Mouse (Mus musculus): Measurements from ENCODE around the gene Ccdc188. TPM values are rescaled to one million over a fixed set of nuclear protein-coding genes. Genes with fewer than 3 reads are reported as not detected.

Ccdc188 gene
- total RNA-seq, 2 experiments from 2014 or later, result not detected

DNA sequence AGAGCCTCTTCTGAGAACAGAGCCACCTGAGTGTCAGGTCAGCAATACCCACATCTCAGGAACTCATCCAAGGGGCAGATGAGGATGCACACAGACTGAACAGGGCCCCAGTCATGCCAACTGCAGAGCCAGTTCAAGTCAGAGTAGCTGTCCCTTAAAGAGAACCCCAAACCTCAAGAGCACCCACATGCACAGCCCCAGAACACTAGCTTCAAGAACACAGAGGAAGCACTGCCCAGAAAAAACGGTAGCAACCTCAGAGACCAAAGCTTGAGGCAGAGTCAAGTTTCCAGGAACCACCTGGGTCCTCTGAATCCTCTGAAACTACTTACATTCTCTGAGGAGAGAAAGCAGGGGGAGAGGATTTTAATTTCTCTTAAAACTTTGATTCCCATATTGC, 15.8 kb downstream of the Ccdc188 start:
- intact Hi-C loops (cut with DNase I), result no loop called here
- DNase-seq, result no peak

DNA sequence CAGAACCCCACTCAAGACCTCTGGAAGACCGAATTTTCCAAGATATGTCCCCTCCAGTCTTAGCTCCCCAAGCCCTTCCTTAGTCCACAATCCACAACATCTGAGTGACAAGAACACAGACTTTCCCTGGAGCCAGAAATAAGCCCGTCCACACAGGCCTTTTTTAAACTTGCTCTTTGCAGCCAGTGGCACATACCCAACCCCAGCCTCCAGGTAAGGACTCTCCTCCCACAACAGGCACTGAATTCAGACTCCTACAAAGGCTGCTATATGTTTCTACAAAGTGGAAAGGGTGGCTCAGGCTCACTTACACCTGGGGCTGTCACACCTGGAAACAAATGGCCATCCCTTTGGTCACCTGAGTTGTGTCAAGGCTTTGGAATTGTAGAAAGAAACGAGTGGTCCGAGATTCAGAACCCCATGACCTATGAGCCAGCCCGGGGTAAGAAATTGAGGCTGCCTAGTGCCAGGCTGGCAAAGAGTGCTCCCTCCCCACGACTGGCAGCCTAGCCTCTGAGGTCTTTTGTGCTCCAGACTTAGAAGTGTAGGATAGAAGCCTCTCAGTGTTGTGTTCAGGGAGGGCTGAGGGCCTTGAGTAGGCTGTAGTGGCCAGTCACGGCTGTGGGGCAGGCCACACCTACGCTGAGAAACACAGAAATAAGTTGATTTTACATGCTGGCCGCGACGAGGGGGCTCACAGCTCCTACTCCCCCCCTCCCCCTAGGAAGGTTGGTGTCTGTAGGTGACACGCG, 16.4 kb downstream of the Ccdc188 start:
- no peak for DNase-seq
- intact Hi-C loops (cut with DNase I), result no loop called here

DNA sequence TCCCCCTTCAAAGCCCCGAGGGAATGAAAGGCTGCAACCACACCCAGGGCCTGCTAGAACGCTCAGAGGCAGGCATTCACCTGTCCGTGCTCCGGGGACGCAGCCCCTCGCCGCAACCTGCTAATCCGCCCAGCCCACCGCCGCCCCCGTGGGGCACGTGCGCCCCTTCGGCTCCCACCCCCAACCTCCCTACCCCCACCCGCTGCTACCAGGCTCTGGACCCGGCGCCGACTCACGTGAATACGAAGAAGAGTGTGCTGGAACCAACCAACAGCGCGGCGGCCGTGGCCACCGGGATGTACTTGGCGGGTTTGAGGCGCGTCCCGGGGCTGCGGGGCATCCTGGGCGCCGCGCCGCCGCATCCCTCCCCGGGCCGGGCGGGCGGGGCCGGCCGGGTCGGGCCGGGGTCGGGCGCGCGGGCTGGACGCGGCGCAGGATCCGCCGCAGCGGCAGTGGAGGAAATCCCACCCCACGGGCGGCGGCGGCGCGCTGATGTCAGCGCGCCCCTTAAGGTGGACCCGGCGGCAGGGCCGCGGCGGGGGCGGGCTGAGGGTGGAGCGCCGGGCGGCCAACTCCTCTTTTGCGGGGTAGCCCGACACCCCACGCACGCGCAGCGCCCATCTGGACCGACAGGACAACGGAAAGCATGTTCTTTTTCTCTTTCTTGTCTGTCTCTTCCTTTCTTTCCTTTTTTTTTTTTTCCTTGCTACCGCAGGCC, 17.2 kb downstream of the Ccdc188 start, which contains the start of gene Zdhhc8:
Gene Zdhhc8, minus strand, starts transcription at position 466 of the 718 bp plus-strand sequence.
- peak; percentile 47 to 79 for DNase-seq
- intact Hi-C loops (cut with DNase I), result loop anchor here (1.0 kb wide), 1 partner anchor 13 kb away; the partner anchor contains the start of genes Ranbp1 and Trmt2a

DNA sequence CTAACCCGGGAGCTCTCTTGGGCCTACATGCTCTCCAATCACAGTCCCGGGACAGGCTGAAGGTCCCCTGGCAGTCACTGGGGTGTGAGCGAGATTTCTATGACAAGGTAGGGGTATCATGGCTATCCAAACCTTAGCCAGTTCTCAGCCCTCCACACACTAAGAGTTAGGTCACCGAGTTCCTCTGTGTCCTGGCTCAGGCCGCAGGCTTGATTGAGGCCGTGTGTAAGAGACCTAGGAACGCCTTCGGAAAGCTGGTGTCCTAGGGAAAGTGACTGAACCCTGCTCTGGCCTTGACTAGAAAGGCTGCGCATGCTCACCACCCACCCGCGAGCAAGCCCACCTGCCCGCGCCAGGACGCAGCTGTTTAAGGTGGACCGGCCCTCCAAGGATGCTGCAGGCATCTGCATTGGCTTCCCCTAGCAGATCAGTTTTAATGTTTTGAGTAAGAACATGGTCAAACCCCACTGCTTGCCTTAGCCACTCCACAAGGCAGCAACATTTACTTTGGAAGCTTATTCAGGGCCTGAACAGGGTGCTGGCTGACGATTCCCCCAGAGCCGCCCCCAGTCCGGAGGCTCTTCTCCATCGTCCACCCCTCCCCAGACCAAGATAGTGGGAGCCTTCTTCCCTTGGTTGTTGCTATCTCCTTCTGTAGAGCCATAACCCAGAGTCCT, 17.8 kb downstream of the Ccdc188 start:
- intact Hi-C loops (cut with DNase I), result loop anchor here (1.0 kb wide), 1 partner anchor 13 kb away; the partner anchor contains the start of genes Ranbp1 and Trmt2a
- DNase-seq, result peak; percentile 70 to 80

DNA sequence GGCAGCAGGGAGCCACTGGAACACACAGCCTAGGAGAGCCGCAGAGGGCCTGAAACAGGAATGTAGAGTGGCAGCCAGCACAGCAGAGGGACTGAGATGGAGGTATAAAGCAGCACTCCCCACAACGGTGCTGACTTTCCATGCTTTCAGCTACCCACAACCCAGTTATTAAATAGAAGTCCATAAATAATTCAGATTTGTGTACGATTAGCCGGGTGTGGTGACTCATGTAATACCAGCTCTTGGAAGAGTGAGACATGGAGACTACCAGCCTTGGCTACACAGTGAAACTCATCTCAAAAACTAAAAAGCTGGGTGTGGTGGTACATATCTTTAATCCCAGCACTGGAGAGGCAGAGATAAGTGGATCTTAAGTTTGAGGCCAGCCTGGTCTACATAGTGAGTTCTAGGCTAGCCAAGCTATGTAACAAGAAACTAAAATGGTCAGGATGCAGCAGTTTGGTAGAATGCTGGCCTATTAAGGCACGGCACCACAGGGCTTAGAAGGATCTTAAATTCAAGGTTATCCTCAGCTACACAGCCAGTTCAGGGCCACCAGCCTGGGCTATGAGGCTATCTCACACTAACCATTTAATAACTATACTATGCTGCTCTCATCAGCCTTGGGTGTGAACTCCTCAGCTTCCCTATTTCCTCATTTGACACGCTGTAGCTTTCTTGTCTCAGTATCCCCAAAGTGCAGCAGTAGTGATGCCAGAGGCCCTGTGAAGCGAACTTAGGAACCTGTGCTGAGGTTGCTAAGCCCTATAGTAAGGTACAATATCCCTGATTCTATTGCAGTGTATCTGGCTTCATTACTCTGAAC, 19.2 kb downstream of the Ccdc188 start:
- intact Hi-C loops (cut with DNase I), result no loop called here
- no peak for DNase-seq

DNA sequence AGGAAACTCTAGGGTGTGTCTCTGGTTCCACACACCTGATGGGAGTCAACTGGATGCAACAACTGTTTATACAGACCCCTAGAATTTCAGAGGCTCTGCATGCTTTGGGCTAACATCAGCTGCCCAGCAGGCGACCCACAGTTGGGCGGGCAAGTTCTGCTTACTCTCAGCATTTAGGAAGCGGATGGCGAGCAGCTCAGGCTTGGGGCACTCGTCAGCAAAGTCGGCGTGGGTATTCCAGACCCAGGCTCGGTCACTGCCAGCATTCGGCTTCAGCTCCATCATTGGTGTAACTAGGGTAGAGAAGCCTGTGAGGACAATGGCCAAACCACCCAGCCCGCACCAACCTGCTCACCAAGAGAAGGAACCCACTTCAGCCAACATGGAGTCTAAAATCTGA, 23.9 kb downstream of the Ccdc188 start:
- intact Hi-C loops (cut with DNase I), result no loop called here
- no peak for DNase-seq

DNA sequence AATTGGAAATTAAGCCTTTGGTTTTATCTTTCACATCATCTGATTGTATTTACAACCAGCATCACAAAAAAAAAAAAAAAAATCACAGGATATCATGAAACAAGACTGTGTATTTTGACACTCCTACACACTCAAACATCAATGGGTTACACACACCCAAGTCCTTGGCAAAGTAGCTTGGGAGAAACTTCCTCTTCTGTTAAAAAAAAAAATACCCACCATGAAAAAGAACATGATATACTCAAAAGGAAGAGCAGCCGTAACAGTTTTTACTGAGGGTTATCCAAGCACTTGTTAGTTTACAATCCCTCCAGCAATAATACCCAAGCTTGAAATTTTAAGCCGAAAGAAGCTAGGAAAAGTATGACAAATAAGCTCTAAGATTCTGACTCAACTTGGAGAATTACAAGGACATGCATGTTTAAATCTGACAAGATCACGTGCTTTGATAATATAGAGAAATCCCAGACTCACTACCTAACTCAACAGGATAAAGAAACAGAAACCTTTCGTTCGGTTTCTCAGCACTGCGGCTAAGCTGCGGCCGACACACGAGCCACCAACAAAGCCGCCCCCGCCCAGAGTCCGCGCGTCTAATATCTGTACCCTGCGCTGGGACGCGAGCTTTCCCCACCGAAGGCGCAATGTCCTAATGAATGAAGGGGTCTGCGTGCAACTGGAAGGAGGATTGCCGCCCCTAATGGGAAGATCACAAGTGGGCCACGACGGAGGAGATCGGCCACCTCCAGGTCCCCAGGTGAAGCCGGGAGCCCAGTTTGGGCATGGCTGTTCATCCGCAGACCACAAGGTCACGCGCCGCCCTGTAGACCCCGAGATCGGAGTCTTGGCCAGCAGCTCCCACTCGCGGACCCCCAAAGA, 30.1 kb downstream of the Ccdc188 start:
- DNase-seq, result no peak
- intact Hi-C loops (cut with DNase I), result loop anchor here (1.0 to 2.0 kb wide), 2 partner anchors 12 to 41 kb away; partner anchors contain the start of genes Dgcr8 and Zdhhc8

DNA sequence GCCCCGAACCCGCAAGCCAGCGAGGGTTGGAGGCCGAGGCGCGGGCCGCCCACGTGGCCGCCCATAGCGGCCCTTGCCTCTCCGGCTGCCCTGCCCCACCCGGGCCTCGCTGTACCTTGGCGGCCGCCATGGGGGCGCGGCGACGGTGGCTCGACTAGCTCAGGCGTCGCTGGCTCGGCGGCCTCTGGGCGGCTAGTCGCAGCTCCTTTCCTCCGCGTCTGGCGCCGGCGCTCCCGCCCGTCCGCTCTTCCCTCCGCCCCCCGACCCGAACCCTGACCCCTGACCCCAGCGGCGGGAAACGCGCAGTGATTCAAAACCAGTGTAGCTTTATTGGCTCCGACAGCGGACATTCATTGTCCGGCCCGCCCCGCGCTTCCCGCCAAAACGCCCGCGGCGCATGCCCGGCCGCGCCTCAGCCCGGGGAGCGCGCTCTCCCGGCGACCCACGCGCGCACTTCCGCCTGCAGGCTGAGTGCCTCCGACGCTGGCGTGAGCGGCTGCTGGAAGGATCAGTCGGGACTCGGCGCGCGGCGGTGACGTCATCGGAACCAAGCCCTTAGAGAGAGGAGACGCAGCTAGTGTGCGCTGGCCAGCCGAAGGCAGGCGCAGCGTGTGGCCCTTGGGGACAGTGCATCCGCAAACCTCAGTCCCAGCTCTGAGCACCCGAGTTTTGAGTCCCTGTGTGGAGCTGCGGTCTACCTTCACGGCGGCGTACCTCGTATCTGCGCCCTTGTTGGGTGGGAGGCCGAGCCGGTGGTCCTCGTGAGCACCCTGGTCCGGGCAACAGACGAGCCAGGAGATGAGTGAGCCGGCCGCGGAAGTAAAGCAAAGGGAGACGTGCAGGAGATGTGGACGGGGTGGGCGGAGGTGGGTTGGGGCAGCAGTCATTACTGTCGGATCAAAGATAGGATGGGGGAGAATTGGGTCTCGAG, 31.0 kb downstream of the Ccdc188 start, which contains the start of the genes Trmt2a and Ranbp1:
Gene Trmt2a, plus strand, starts transcription at position 247 of the 931 bp plus-strand sequence.
Gene Ranbp1, minus strand, starts transcription at position 300 of the 931 bp plus-strand sequence.
- peak; percentile 98 to 99 for DNase-seq
- intact Hi-C loops (cut with DNase I), result loop anchor here (1.0 to 2.0 kb wide), 2 partner anchors 13 to 40 kb away; partner anchors contain the start of genes Dgcr8 and Zdhhc8

DNA sequence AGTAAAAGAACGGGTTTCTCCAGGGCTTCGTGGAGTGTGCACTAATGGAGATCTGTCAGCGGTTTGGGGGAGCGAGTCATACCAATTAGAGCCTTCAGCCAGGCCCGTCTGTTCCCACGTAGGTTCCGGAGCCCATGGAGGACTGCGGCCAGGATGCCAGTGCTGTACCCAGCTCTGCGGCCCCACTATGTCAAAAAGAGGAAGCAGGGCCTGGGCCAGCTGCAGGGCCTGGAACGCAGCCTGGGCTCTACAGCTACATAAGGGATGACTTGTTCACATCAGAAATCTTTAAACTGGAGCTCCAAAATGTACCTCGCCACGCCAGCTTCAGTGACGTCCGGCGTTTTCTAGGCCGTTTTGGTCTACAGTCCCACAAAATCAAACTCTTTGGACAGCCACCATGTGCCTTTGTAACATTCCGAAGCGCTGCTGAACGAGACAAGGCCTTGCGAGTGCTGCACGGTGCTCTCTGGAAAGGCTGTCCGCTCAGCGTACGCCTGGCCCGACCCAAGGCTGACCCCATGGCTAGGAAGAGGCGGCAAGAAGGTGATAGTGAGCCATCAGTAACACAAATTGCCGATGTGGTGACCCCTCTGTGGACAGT, 31.8 kb downstream of the Ccdc188 start:
- peak in 1 of 2 experiments; percentile 47 for DNase-seq
- intact Hi-C loops (cut with DNase I), result loop anchor here (2.0 kb wide), 1 partner anchor 39 kb away; the partner anchor contains the start of gene Dgcr8

DNA sequence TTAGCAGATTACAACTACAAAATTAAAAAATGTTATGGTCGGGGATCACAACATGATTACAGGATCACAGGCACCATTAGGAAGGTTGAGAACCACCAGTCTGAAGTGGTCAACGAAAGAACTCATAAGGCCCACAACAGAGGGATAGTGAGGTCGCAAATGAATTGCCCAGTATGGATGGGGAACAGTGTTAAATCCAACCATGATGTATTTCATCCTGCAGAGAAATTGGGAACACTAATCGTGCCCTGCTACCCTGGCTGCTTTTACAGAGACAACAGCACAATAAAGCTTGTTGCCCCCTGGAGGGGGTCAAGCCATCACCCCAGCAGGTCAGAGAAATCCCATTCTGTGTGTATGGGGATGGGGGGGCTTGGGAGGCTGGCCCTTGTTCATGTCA, 32.6 kb downstream of the Ccdc188 start:
- DNase-seq, result no peak
- intact Hi-C loops (cut with DNase I), result no loop called here

DNA sequence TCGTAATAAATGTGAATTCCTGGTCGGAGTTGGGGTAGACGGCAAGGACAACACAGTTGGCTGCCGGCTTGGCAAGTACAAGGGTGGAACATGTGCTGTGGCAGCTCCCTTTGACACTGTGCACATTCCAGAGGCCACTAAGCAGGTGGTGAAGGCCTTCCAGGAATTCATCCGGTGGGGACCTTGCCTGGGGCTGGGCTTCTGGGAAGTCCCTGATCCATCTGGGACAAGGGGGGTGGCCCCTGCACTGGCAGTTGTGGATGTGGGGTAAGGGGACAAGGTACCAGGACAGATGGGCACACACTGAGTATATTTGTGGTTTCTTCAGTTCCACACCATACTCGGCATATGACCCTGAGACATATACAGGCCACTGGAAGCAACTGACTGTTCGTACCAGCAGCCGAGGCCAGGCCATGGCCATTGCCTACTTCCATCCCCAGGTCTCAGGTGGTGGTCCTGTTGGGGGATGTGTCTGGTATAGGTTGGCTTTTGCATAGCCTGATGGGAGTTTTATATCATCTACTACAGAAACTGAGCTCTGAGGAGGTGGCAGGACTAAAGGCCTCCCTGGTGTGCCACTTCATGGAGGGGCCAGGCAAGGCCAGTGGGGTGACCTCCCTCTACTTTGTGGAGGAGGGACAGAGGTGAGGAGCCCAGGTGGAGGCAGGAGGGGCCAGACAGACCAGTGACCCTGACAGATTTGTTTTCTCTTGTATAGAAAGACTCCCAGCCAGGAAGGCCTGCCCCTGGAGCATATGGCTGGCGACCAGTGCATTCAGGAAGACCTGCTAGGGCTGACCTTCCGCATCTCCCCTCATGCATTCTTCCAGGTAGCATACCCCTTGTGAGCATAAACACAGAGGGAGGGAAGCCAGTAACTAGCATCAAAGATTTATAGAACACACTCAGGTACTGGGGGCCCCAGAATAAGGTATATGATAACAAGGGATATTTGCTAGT, 33.4 kb downstream of the Ccdc188 start:
- intact Hi-C loops (cut with DNase I), result no loop called here
- no peak for DNase-seq

DNA sequence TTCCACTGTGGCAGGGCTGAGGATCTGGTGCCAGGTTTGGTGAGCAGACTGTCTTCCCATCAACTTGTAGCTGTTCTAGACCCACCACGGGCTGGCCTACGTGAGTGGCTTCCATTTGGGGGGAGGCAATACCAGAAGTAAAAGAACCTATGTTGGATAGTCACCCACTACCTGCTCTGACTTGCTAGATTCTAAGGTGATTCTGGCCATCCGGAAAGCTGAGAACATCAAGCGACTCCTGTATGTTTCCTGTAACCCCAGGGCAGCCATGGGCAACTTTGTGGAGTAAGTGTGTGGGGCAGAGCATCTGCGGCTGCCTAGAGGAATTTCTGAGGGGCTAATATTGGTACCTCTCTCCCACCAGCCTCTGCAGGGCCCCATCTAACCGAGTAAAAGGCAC, 35.1 kb downstream of the Ccdc188 start:
- no peak for DNase-seq
- intact Hi-C loops (cut with DNase I), result no loop called here

DNA sequence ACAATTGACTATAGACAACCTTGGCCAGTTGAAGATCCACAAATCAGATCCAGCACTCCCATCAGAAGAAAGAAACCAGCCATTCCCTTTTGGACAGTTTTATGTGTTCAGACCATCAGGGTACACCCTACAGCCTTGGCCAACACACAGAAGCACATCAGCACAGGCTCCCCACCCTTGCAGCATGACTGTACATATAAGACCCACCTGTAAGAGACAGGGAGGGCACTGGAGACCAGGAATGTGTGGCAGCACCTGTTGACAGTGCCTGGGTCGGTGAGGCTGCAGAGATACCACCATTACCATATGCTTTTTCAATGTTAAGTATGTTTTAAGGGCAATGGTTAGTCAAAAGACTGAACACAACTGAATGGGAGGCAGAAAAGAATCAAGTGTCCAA, 36.2 kb downstream of the Ccdc188 start:
- intact Hi-C loops (cut with DNase I), result no loop called here
- DNase-seq, result no peak

DNA sequence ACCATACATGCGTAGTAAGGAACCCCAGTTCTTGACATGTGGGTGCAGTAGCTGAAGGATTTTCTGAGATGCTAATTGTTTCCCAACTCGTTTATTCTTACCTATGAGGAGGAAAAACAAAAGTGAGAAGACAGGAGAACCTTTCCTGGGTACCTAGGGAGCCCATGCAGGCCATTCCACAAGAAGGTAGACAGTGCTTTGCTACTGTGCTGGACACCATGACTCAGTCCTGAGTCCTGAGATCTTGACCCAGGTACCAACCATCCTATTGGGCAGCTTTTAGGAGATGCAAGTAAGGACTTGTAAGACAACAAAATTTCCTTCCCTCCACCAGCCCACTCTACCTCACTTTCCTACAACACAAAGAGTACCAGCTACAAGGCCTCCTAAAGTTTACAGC, 40.5 kb downstream of the Ccdc188 start, which contains the start of gene Gm49776:
Gene Gm49776, minus strand, starts transcription at position 101 of the 400 bp plus-strand sequence.
- DNase-seq, result no peak
- intact Hi-C loops (cut with DNase I), result no loop called here

DNA sequence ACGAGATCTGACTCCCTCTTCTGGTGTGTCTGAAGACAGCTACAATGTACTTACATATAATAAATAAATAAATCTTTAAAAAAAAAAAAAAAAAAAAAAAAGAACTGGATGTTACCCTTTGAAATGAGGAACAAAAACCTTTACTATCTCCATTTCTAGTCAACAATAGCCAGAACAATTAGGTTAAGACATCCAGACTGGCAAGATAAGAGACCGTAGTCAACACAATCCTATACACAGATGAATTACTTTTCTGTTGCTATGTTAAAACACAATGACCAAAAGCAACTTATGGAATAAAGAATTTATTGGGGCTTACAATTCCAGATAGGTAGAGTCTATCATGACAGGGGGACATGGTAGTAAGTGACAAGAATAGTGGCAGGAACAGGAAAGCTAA, 47.3 kb downstream of the Ccdc188 start:
- DNase-seq, result no peak
- intact Hi-C loops (cut with DNase I), result no loop called here

DNA sequence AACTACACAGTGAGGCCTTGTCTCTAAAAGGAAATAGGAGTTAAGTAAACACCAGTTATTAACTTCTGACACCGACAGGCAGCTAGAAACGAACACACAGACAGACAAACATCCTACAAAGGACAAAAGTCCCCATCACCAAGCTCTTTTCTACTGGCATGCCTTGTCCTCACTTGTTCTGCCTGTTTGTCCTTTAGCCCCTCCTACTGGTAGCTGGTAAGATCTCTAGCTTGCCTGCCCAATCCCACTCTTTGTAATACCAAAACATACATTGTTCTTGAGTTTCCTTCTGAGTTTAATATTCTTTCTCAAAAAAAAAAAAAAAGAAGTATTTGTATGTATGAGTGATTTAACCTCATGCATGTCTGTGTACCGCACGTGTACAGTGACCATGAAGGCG, 50.5 kb downstream of the Ccdc188 start:
- DNase-seq, result no peak
- intact Hi-C loops (cut with DNase I), result no loop called here
